Comparison of ENCODE assay signal across 8 mouse cellular contexts in the genomic region with DNA sequence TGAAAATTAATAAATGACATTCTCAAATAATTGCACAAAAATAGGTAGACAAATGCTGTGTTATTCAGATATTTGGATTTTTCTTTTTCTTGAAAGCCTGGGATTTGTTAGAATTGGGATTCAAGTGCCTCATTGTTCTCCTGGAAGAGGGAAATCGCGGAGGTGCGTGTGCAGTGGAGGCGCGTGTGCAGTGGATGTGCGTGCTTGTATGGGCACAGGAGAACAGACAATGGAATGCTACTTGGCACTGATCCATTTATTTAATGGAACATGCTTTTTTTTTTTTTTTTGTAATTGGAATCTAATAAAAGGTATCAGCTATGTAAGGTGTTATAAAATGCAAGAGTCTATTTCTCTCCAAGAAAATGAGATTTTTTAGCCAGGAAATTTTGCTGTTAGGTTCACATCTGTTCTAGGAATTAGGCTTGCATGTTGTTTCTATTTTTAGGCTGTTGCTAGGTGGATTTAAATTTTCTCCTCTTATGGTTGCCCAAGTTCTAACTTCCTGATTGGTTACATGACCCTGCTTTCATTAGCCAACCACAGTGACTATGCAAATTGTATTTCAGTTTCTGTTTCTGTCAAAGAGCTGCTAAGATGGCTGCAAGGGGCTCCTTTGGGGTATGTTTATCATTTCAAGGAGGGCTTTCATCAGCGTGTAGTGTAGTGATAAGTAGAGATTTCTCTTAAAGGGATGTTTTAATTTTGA. TPM values are rescaled to one million over a fixed set of nuclear protein-coding genes. Genes with fewer than 3 reads are reported as not detected.
DNase-seq lines count a peak whose midpoint lies in the region; ATAC-seq and TF ChIP-seq lines count a peak whose summit lies in the region.

No protein-coding gene starts in this region.

- peak overlapping the region; percentile 63 for H3K27ac ChIP-seq in embryonic fibroblast, embryonic 13.5 days (ENCODE audit: insufficient read depth, low read length)
- H3K27ac ChIP-seq in midbrain, embryonic 15.5 days, result peak overlapping the region; percentile 85

- H3K4me3 ChIP-seq in embryonic fibroblast, embryonic 13.5 days (ENCODE audit: insufficient read depth, low read length), result no peak overlapping the region
- H3K4me3 ChIP-seq in midbrain, embryonic 15.5 days, result no peak overlapping the region

- peak; percentile 14 for ATAC-seq in inflammation-experienced regulatory T-cells, adult 6 months
- peak; percentile 18; the same call in 1 of the 2 replicates for ATAC-seq in midbrain, embryonic 15.5 days (replicated peaks)

- WGBS in midbrain, embryonic 15.5 days, result 35% methylated on average over 7 of the region's 7 CpGs

- H3K4me2 ChIP-seq in midbrain, embryonic 15.5 days, result peak overlapping the region; percentile 10; the same call in 1 of the 2 replicates

- H3K9me3 ChIP-seq in midbrain, embryonic 15.5 days, result no peaks in the 10 kb centered on the region

- TF ChIP-seq CTCF in embryonic fibroblast, embryonic 13.5 days (IDR thresholded peaks at IDR 0.05; ENCODE audit: borderline replicate concordance, insufficient read depth, low read length), result no peak

- DNase-seq in embryo, embryonic 11 days, result peak; percentile 22
- no peak for DNase-seq in embryo, embryonic 10 days (ENCODE audit: low spot score)
- DNase-seq in CD4-positive, CD25-positive, alpha-beta regulatory T cell, adult 2 months (ENCODE audit: low read depth, low spot score), result peak; percentile 67
- no peak for DNase-seq in frontal cortex, postnatal 14 days (ENCODE audit: low spot score in 2 of 2)
- DNase-seq in ovary, adult 18-20 months (ENCODE audit: low spot score), result no peak

- no peaks in the 10 kb centered on the region for H3K27me3 ChIP-seq in midbrain, embryonic 15.5 days (replicated peaks)

- no peak overlapping the region for H3K9ac ChIP-seq in midbrain, embryonic 15.5 days

- no peaks in the 10 kb centered on the region for H3K36me3 ChIP-seq in midbrain, embryonic 15.5 days (replicated peaks)

- no peak for TF ChIP-seq POLR2A in embryonic fibroblast, embryonic 13.5 days (IDR thresholded peaks at IDR 0.05; ENCODE audit: low read depth, low read length)

- no peaks in the 10 kb centered on the region; the same call in 1 of the 2 replicates for H3K4me1 ChIP-seq in embryonic fibroblast, embryonic 13.5 days (ENCODE audit: control insufficient read depth, insufficient read depth, low read length)
- peaks cover 35% of the 10 kb centered on the region for H3K4me1 ChIP-seq in midbrain, embryonic 15.5 days

RNA-seq across cellular contexts. Expression of gene Atf7ip, which starts 44.8 kb away (rescaled TPM):
- 68.6 and 75.8 TPM in 2 replicates for polyA plus RNA-seq in embryonic fibroblast, embryonic 13.5 days (2011; ENCODE audit: insufficient read length, low read depth, missing spikeins)
- 10 to 100 TPM; 79.8 to 94.2 (median 91.2) TPM for polyA plus RNA-seq in inflammation-experienced regulatory T-cells, adult 6 months (2017; shearing (Covaris generic))
- polyA plus RNA-seq in midbrain, embryonic 15.5 days (2015; fragmentation: Nextera tagmentation; extraction: Ambion mirVana), result 43.4 and 44.7 TPM in 2 replicates

Comparison
In these comparisons a context has a peak if more than half of its experiments do, and no peak if none do; other contexts are left out.
1. DNase-seq: peak in embryo, embryonic 11 days (single experiment) and CD4-positive, CD25-positive, alpha-beta regulatory T cell, adult 2 months (single experiment); none in embryo, embryonic 10 days (single experiment), frontal cortex, postnatal 14 days (0 of 2) and ovary, adult 18-20 months (single experiment).